Mouse (Mus musculus) bone marrow macrophage, adult 2 months (primary cell): Measurements from ENCODE around the gene Tubg2. TPM values are rescaled to one million over a fixed set of nuclear protein-coding genes. Genes with fewer than 3 reads are reported as not detected.

Source experiments
- H3K27ac ChIP-seq: 2 replicates; pipeline ENCODE4 v1.5.1; 2012; ENCODE audit warnings: low read depth, low read length; ENCODE audit not compliant: insufficient read depth
- H3K4me1 ChIP-seq: 2 replicates; pipeline ENCODE4 v1.6.1; 2012; ENCODE audit warnings: low read length; ENCODE audit not compliant: control insufficient read depth, insufficient read depth
- H3K4me3 ChIP-seq: 2 replicates; pipeline ENCODE4 v1.5.1; 2012; ENCODE audit warnings: mild to moderate bottlenecking, low read length, moderate library complexity; ENCODE audit not compliant: insufficient read depth
- CTCF ChIP-seq: IDR thresholded peaks from 2 replicates; pipeline ENCODE4 v1.5.1; 2012; ENCODE audit warnings: low read depth, mild to moderate bottlenecking, low read length, moderate library complexity
- POLR2A ChIP-seq: IDR thresholded peaks from 2 replicates; pipeline ENCODE4 v1.6.1; 2012; ENCODE audit warnings: mild to moderate bottlenecking, low read depth, low read length, borderline replicate concordance
- polyA plus RNA-seq: library from polyadenylated mRNA; stranded (reverse); fragments of >200 nt; gene quantifications from 2 replicates; pipeline ENCODE4 v1.2.4, GENCODE M21; 2012; ENCODE audit not compliant: missing spikeins, insufficient read depth, insufficient read length

Gene Tubg2
- polyA plus RNA-seq, 1 experiment: not detected

GRCm38 (mm10) chr11:101163476-101164350, 8.0 kb downstream of the Tubg2 start:
- Histone ChIP-seq H3K4me3 (peak overlapping the region; percentile 8; the same call in 1 of the 2 replicates), H3K4me1 (peaks cover 9% of the 10 kb centered on the region), H3K27ac (no peak overlapping the region)
- TF ChIP-seq CTCF: no peak
- no peak for TF ChIP-seq POLR2A

GRCm38 (mm10) chr11:101164351-101164665, 8.6 kb downstream of the Tubg2 start:
- TF ChIP-seq CTCF: no peak
- no peak for TF ChIP-seq POLR2A
- H3K4me3 ChIP-seq: peak overlapping the region; percentile 19
- H3K27ac ChIP-seq: no peak overlapping the region
- H3K4me1 ChIP-seq: peaks cover 15% of the 10 kb centered on the region

- Histone ChIP-seq H3K27ac (no peak overlapping the region), H3K4me1 (peaks cover 18% of the 10 kb centered on the region), H3K4me3 (peak overlapping the region; percentile 32; the same call in 1 of the 2 replicates)
- TF ChIP-seq CTCF: peak; percentile 5; the same call in 1 of the 2 replicates
- no peak for TF ChIP-seq POLR2A
Observed at GRCm38 (mm10) chr11:101164677-101165580, 9.2 kb downstream of the Tubg2 start.

- TF ChIP-seq POLR2A (no peak), CTCF (no peak)
- Histone ChIP-seq H3K27ac (no peak overlapping the region), H3K4me3 (no peak overlapping the region), H3K4me1 (peaks cover 18% of the 10 kb centered on the region)
Observed at GRCm38 (mm10) chr11:101166357-101166756, 10.7 kb downstream of the Tubg2 start.

GRCm38 (mm10) chr11:101167211-101167962, 11.7 kb downstream of the Tubg2 start:
- H3K4me3 ChIP-seq: no peak overlapping the region
- H3K4me1 ChIP-seq: peaks cover 20% of the 10 kb centered on the region
- no peak overlapping the region for H3K27ac ChIP-seq
- no peak for TF ChIP-seq POLR2A
- TF ChIP-seq CTCF: no peak

- Histone ChIP-seq H3K27ac (no peak overlapping the region), H3K4me3 (no peak overlapping the region), H3K4me1 (peaks cover 23% of the 10 kb centered on the region)
- no peak for TF ChIP-seq CTCF
- TF ChIP-seq POLR2A: no peak
Observed at GRCm38 (mm10) chr11:101167963-101168300, 12.2 kb downstream of the Tubg2 start.

- TF ChIP-seq POLR2A: no peak
- no peak for TF ChIP-seq CTCF
Observed at GRCm38 (mm10) chr11:101168301-101168980, 12.7 kb downstream of the Tubg2 start.

GRCm38 (mm10) chr11:101169301-101170107, 13.8 kb downstream of the Tubg2 start:
- Histone ChIP-seq H3K4me1 (peaks cover 32% of the 10 kb centered on the region), H3K27ac (no peak overlapping the region), H3K4me3 (peak overlapping the region; percentile 66)
- TF ChIP-seq POLR2A: no peak
- no peak for TF ChIP-seq CTCF

More at GRCm38 (mm10) chr11:101168301-101168980, 12.7 kb downstream of the Tubg2 start:
- H3K27ac ChIP-seq: no peak overlapping the region
- no peak overlapping the region for H3K4me3 ChIP-seq
- H3K4me1 ChIP-seq: peaks cover 28% of the 10 kb centered on the region
